Mouse (Mus musculus) neutrophil, adult 65 days (primary cell): Measurements from ENCODE around the gene Bmi1. TPM values are rescaled to one million over a fixed set of nuclear protein-coding genes. Genes with fewer than 3 reads are reported as not detected.

Source experiments
- total RNA-seq: library from RNA; stranded (reverse); gene quantifications from 2 replicates; pipeline ENCODE4 v1.2.4, GENCODE M21; 2023

The Bmi1 gene
- 5.1 and 6.8 TPM in 2 replicates for total RNA-seq

DNA sequence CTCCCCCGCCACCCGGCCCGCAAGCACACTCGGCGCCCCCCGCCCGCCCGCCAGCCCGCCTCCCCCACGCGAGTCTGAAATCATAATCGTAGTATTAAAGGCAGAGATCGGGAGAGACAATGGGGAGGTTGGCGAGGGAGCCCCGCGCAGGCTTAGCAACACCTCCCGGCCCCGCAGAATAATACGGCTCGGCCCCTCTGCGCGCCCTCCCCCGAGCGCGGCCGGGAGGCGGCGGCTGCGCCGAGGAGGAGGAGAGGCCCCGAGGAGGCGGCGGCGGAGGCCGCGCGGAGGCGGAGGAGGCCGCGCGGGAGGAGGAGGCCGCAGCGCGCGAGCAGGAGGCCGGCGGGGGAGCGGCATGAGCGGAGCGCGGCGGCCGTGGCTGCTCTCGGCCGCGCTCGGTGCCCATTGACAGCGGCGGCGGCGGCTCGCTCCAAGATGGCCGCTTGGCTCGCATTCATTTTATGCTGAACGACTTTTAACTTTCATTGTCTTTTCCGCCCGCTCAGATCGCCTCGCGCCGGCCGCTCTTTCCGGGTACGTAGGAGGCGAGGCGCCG is at the start of gene Bmi1:
Gene Bmi1, plus strand, starts transcription at position 83 of the 556 bp plus-strand sequence.

GRCm38 (mm10) chr2:18672133-18672765 is 4.6 kb upstream of the Bmi1 start, which contains the start of gene Commd3:
TSS of gene Commd3 (plus strand) at chr2:18672384.

DNA sequence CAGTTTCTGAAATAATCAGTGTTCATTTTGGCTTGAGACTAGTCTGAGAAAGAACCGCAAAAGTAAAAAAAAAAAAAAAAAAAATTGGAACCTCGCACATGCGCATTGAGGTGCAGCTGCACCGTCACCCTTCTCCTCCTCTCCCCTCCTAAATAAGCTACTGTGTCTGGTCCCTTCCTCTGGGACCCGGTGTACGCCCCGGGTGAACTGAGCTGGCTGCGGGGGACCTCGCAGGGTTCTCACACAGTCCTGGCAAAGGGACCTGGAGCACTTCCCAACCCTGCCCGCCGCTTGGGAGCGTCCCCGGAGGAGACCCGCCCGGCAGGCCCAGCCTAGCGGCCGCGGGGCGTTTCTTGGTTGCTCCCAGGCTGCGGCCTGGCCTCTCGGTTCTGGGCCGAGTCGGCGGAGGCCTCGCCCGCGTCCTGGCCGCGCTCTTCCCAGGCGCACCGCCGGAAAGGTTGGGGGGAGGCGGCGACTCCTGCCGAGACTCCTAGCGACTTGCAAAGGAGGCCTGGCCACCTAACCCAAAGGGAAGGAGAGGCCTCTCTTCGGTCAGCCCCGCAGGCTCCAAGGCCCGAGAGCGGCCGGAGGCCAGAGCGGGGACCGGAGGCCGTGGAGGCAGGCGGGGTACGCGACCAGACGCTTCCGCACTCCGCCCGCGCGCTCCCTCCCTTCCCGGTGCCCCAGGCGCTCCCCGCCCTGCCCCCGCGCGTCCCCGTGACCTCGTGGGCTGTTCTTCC is 17.2 kb downstream of the Bmi1 start, which contains the start of gene Spag6:
Gene Spag6, plus strand, starts transcription at position 162 of the 740 bp plus-strand sequence.

Other genes with a start within 250 kb of the Bmi1 start
- 32.5 and 33.4 TPM in 2 replicates for gene Commd3, start 4.6 kb upstream of the Bmi1 start, total RNA-seq
- not detected in 2 replicates for gene Spag6, start 17.0 kb downstream of the Bmi1 start, total RNA-seq